Mouse (Mus musculus) right cerebral cortex, postnatal 25 days (tissue): ENCODE data around the gene Cwc25.
"Not testable (repeated sequence)": the region's sequence is repeated elsewhere in the genome, so short reads cannot be mapped to it uniquely, and the experiment has no call there.

Experiments used
- DNase-seq: peaks from one replicate; pipeline ENCODE4 v3.0.0; 2022

The Cwc25 gene

DNA sequence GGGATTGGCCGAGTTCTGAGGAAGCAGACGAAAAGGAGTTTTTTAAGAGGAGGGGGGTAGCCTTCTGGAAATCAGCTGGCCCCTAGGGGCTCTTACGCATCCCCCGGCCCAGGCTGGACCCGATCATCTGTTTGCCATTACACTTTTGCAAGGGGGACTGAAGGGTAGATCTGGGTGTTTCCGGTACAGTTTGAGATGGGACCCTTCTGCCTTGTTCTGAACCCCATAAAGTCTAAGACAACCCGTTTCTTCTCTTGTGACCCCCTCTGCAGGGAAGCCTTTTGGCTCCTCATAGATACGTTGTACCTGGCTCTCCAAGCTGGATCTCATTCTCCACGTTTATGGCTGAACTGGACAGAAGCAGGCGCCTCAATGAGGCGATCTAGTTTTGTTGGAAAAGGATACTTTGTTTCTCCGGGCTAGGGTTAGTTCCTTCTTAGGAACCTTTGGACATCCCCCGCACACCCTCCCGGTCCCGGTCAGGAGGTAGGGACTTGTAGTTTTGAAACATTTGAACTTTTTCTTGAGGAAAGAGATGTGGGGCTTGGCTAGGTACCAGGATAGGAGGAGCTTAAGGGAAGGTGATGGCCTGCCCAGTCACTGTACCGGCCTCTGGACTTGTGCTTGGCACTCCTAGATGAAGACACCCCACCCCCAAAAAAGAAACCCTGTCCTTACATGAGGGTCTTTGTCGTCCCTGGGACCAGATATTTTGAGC lies 34.5 kb upstream of the Cwc25 start:
- no peak for DNase-seq

DNA sequence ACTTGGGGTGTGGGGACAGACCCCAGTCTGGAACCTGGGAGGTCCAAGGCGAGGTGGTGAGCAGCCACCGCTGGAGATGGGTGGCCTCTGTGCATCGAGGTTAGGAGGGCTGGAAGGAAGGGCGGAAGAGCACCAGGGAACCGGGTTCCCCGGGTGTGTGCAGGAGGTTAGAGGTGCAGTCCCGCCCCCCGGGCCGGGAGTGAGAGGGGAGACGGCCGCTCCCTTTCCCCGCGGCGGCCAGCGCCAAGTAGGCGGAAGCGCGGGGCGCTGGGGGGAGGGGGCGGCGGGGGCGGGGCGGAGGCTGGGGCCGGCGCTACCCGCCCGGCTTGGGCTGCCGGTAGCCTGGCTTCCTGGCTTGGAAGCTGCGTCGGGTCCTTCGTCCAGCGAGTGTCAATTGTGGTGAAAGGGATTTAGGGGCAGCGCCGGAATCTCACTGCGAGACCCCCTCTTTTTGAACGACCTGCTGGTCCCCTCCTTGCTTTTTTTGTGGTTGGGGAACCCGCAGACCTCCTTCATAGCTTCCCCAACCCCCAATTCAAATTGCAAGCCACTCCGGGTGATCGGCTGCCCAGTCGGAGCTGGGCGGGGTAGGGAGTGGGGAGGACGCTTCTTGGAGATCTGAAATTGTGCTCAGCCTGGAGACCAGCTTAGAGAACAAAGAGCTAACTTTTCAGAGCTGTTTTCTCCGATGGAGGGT lies 33.8 kb upstream of the Cwc25 start:
- DNase-seq, result peak; percentile 66

DNA sequence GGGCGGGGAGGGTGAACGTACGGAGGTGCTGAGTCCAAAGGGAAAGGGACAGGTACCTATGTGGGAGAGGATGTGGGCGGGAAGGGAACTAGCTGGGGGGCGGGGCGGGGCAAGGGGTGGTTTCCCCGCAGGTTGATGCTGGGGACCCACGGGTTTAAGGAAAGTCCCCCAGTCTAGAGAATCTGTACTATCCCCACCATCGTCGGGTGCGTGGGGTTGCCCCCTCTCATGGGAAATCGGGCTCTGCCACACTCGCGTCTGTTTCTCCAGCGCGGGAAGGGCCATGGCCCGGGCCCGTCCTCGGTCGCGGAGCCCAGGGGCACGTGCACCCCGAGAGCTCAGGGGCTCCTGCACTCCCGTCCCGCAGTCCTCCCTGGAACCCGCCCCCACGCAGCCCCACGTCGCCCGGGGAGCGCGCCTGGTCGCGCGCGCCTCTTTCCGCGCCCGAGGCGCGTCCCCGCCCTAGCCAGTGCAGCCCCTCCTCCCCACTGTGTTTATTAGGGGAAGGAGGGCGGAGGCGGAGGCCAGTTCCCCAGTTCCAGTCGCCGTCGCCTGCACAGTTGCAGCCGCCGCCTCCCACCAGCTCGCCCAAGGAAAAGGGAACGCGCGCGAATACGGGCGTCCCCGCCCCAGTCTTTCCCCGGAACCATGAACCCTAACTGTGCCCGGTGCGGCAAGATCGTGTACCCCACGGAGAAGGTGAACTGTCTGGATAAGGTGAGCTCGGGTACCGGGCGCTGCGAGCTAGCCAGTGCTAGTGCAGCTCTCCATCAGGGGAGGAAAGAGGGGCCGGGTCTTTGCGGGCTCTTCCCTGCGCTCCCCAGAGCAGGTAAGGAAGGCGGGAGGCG lies 33.0 kb upstream of the Cwc25 start:
- peak; percentile 90 for DNase-seq

DNA sequence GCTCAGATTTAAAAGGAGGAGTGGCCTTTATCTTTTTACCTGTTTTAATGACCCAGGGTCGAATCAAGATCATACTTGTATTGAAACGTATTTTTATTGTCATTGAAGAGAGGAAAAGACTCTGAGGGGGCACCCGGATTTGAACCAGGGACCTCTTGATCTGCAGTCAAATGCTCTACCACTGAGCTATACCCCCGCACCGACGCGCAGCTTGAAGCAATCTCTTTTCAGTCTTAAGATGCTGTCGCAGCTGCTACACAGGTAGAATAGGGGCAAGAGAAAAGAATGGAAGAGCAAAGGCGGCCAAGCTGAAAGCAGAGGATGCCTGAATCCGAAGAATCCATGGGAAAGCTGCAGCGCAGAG lies 32.4 kb upstream of the Cwc25 start, which contains the start of gene Lasp1:
Gene Lasp1, plus strand, starts transcription at position 219 of the 364 bp plus-strand sequence.
- DNase-seq, result peak; percentile 85

DNA sequence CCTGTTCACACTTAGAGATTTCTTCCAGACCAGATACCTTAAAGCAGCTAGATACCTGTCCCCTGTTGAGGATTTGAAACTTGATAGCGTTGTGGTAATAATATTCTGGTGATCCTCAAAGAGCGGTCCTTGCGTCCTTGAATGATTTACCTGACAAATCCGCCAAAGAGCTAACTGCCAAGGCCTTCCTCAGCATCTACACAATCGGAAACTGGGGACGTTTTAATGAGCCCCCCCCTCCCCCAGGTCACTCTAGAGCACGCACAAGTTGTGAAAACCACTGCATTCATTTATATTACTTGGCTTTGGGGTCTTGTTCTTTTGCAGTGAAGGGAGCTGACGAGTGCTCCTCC lies 31.7 kb upstream of the Cwc25 start:
- DNase-seq, result no peak

DNA sequence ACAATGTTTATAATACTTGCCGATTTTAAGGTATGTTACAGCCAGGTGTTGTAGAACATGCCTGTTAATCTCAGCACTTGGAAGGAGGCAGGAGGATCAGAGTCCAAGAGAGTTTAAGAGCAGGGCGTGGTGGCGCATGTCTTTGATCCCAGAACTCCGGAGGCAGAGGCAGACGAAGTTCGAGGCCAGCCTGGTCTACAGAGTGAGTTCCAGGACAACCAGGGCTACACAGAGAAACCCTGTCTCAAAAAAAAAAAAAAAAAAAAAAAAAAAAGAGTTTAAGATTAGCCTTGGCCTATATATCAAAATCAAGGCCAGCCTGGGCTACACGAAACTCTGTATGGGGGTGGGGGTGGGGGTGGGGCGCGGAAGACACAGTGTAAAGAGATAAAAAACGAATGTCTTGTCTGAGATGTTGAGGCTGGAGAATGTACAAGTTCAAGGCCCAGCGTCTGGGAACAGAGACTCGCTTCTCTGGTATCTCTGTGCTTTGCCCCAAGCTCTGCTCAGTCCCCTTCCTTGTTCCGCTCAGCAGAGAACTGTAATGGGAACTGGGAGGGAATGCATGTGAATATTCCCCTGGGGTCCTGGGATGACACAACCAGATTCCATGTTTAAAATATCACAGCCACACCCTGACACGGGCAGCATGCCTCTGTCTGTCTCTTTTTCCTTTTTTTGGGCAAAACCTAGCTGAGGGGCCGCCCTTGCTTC lies 31.2 kb upstream of the Cwc25 start:
- no peak for DNase-seq

DNA sequence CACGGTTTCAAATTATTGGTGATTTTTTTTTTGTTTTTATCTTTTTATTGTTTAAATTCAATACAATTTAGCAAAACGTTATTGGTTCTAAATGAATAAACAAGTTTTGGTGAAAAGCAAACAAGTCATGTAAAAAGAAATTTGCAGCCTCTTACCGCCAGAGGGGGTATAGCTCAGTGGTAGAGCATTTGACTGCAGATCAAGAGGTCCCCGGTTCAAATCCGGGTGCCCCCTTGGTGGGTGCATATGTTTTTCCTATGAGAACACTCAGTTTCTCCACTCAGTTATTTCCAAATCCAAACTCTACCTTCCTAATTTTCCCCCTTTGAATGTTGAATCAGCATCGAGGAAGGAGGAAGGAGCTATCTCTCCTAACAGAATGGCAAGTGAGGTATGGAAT lies 30.6 kb upstream of the Cwc25 start:
- DNase-seq, result peak; percentile 70

DNA sequence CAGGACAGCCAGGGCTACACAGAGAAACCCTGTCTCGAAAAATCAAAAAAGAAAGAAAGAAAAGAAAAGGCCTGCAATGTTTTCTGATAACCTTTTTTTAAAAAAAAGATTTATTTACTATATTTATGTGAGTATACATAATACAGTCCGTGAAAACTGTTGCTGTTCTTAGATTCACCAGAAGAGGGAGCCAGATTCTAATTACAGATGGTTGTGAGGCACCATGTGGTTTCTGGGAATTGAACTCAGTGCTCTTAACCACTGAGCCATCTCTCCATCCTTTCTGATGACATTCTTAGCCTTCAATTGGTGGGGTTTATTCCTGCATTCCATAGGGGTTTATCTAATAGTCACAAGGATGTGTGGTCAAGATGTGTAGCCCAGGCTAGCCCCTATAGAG lies 26.8 kb upstream of the Cwc25 start:
- no peak for DNase-seq

DNA sequence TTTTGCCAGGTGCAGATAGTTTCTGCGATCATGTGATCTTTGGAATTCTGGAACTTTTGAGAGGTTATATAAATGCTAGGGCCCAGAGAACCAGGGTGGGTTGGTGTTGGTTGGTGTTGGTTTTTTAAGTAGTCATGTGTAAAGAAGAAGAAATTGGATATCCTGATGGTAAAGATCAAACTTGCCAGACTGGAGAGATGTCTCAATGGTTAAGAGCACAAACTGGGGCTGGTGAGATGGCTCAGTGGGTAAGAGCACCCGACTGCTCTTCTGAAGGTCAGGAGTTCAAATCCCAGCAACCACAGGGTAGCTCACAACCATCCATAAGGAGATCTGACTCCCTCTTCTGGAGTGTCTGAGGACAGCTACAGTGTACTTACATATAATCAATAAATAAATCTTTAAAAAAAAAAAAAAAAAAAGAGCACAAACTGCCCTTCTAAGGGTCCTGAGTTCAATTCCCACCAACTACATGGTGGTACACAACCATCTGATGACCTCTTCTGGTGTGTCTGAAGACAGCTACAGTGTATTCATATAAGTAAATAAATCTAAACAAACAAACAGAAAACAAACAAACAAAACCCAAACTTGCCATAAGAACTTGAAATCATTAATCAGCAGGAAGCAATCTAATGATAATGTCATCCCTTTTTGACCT lies 24.6 kb upstream of the Cwc25 start:
- DNase-seq, result not testable (repeated sequence)

DNA sequence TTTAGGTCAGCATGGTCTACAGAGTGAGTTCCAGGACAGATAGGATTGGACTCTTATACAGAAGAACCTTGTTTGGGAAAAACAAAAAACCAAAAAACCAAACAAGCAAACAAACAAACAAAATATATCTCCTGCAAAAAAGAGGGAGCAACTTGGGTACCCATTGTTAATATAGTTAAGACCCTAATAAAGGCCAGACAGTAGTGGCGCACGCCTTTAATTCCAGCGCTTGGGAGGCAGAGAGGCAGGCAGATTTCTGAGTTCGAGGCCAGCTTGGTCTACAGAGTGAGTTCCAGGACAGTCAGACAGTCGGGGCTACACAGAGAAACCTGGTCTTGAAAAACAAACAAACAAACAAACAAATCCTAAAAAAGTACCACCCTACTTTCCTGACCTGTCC lies 23.4 kb upstream of the Cwc25 start:
- no peak for DNase-seq

DNA sequence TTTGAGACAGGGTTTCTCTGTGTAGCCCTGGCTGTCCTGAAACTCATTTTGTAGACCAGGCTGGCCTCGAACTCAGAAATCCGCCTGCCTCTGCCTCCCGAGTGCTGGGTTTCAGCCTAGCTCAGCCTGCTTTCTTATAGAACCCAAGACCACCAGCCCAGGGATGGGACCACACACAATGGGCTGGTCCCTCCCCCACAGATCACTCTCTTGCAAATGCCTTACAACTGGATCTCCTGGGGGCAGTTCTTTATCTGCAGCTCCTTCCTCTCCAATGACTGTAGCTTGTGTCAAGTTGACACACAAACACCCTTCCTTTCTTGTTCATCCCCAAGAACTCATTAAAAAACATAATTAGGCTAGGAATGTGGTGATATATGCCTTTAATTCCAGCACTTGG lies 21.6 kb upstream of the Cwc25 start:
- no peak for DNase-seq

DNA sequence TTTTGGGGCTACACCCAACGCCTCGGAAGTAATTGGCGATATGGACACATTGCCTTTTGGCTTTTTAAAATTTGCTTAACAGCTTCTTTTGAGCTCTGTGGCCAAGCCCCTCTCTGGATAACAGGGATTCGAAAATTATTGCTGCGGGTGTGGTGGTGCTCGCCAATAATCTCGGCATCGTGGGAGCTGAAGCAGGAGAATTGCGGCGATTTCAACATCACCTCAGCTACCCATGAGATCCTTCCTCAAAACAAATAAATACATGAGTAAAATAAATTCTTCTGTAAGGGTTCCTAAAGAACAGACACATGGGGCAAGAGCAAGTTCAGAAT lies 16.2 kb upstream of the Cwc25 start:
- DNase-seq, result no peak

DNA sequence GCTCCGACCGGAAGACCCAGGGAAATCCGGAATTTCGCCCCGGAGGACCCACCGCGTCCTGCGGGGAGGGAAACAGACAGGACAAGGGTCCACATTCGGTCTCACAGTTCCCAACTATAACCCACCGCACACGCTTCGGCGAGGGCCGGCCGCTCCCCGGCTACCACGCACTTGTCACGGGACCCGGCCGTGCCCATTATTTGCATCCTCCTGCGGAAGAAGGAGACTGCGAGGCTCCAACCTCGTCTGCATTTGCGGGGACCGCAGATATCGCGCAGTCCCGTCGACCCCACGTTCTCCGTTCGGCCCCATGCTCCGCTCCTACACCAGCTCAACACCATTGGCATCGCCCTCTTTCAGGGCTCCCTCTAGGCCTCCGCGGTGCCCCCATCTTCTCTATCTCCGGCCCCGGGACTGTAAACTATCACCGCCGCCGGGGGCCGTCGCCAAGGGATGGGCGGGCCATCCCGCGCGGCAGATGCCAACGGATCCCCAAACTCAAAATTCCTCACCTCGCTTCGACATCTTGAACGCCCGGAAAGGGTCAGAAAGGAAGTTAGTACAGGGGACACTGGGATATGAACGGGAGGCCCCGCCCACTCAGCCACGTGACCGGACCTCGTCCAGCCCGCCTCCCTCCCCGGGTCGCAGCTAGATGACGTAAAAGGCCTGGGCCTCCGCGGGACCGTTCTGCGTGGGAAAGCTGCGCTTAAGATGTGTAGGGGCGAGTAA lies 15.6 kb upstream of the Cwc25 start, which contains the start of gene Rpl23:
Gene Rpl23, minus strand, starts transcription at position 606 of the 732 bp plus-strand sequence.
- peak; percentile 99 for DNase-seq

DNA sequence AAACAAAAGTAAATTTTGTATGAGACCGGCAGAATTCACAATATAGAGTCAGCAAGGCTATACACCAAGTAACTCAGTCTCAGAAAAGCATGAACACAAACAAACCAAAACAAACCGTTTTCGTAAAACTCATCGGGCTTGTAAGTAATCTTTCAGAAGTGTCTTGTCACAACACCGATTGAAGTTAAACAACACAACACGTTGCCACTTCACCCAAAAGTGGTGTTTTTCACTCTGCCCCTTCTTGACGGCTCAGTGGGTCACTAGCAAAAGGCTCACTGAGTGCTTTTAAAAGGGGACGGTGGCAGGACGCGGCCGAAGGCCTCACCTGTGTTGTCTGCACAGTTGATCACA lies 15.1 kb upstream of the Cwc25 start:
- DNase-seq, result no peak

DNA sequence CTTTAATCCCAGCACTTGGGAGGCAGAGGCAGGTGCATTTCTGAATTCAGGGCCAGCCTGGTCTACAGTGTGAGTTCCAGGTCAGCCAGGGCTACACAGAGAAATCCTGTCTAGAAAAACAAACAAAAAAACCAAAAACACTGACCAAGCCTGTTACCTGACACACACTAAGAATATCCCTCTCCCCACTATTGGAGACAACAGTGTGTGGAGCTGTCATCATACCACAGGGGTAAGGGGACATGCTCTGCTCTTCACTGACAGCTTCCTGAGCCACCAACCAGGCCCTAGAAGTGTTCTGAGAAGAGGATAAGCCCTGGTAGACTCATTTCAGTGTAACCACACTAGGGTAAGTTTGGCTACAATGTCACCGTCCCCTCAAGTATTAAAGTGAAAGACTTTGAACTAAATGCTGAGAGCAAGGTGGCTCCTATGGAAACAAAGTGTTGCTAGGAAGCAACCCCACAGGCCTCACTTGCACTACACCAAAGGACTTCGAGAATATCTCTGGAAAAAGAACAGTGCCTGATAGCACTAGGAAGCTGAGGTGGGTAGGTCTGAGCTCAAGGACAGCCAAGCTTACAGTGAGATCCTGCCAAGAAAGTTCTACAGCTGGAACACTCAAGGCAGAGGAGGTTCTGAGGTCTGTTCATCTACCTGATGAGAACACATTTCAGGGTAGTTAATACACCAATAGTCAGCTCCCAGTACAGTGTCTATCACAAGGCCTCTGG lies 13.8 kb upstream of the Cwc25 start:
- DNase-seq, result no peak

DNA sequence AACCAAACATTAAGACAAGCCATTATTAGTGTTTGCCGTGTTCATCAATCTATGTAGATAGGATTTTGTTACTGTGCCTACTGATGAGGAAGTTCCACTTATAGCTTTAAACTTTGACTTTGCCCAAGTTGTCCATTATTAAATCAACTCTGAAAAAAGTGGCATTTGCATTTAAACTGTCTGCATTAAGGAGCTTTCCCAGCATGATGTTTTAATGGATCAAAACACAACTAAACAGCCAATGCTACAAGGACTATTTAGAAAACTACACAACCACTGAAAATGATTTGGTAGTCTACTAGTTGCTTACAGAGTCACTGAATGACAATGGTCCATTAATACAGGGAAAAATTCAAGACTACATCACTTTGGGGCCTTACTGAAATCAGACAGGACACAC lies 12.6 kb upstream of the Cwc25 start:
- DNase-seq, result no peak

DNA sequence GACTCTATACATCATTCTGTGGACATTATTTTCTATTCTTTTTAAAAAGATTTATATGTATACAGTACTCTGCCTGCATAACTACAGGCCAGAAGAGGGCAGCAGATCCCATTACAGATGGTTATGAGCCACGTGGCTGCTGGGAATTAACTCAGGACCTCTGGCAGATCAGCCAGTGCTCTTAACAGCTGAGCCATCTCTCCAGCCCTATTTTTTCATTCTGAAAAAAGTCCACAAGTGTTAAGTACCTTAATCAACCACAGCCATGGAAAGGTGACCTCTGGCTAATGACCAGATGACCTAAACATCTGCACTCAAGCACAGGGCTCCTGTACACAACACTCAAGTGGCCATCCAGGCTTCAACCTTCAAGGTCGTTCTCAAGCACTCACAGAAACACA lies 10.8 kb upstream of the Cwc25 start:
- DNase-seq, result no peak

DNA sequence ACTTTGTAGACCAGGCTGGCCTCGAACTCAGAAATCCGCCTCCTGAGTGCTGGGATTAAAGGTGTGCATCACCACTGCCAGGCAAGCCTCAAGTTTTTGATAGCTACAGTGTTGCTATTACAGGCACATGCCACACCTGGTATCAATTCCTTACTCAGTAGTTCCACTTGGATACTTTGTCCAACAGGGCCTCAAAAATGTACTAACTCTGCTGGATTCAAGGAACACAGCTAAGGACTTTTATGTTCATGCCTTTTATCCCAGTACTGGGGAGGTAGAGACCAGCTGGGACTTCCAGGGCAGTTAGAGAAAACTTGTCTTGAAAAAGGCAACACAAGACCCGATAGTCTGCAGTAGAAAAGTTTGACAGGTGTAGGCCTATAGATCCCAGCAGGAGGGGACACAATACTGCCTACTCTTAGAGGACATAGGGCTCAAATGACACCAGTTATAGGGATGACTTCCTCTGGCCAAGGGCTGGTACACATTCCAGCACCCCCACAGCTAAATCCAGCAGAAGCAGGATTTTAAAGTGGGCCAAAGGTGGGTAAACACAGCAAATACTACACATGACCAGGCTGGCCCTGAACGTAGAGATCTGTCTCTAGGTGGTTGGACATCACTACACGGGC lies 10.3 kb upstream of the Cwc25 start:
- no peak for DNase-seq

DNA sequence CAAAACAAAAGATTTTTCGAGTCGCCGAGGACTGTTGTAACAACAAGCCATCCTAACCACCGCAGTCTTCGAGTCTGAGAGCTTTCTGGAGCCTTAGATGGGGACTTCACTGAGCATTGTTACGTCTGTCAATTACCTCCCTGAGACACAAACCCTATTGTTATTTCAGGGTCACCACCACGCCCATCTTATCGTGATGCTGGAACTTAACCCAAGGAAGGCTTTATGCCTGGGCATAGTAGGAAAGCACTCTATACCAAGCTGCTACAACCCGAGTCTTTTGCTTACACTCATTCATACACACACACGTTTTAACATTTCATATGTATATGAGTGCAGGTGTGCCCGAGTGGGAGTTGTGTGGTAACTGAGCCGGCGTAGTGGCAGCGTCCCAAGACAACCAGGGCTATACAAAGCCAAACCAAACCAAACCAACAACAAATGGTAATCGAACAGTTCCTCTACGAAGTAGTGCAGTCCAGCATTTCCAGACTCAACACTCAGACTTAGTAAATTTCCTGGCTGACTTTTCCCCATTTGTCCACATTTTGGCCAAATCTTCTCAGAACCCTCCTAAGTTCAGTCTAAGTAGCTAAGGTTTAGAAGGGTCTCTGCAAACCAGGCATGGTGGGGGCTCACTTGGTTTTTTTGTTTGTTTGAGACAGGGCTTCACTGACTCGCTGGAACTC lies 9.6 kb upstream of the Cwc25 start, which contains the start of gene 1700001P01Rik:
Gene 1700001P01Rik, minus strand, starts transcription at position 111 of the 689 bp plus-strand sequence.
- DNase-seq, result no peak

DNA sequence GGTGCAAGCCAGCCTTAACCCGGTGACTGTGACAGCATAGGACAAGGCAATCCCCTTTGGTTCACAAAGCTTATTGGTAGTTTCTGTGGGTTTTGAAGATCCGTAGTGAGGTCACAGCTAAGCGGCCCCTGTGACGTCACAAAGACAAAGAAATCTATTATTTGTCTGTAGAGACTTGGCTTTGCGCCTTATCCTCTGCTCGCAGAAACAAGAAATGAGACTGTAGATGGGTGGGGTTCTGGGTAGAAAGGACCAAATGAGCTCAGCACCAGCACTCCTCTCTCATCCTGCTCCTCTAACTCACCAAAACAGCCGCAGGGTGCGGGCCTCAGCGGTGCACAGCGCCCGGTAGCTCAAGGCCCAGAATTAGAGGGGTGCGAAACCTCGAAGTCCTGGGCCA lies 8.8 kb upstream of the Cwc25 start:
- DNase-seq, result no peak
